Mouse (Mus musculus) heart, postnatal 0 days (tissue): ENCODE data around the gene Map2k6.

Experiments used
- CTCF ChIP-seq: IDR thresholded peaks from 2 replicates; pipeline ENCODE4 v1.5.1; 2016; ENCODE audit warnings: antibody characterized with exemption, control low read depth, low read depth
- EP300 ChIP-seq: IDR thresholded peaks from 2 replicates; pipeline ENCODE4 v1.6.1; 2016; ENCODE audit warnings: antibody characterized with exemption, low read depth

DNA sequence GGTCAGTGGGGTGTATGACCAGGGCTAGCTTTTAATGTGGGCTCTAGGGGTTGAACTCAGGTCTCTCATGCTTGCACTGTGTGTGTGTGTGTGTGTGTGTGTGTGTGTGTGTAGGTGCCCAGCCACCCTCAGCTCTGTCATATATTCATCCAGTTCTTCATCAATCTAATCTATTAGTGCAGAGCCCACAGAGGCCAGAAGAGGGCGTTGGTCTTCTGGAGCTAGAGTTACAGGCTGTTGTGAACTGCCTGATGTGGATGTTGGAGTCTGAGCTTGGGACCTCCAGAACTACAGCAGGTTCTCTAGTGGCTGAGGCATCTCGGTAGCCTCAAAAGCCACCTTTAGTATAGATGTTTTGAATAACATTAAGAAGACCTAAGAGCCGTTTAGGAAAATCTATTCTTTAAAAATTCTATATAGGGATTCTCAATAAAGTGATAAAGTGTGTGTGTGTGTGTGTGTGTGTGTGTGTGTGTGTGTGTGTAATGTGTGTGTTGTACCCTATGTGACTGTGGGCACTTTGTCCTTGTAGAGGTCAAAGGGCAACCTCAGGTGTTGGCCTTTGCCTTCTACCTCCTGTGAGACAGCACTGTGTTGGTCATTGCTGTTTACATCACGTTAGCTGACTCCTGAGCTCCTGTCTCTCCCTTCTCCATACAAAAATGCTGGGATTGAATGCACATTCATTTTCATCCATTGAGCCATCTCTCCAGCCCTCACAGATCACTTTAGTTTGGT is 96.6 kb downstream of the Map2k6 start:
- TF ChIP-seq CTCF (no peak), EP300 (no peak)
